Mouse (Mus musculus): ENCODE results near the gene Zfp800. TPM values are rescaled to one million over a fixed set of nuclear protein-coding genes. Genes with fewer than 3 reads are reported as not detected.
A peak's percentile ranks its signal among the peaks of the same experiment; 100 is the strongest.

The Zfp800 gene
- polyA plus RNA-seq, 2 experiments, result 7.1 to 19.5 TPM

DNA sequence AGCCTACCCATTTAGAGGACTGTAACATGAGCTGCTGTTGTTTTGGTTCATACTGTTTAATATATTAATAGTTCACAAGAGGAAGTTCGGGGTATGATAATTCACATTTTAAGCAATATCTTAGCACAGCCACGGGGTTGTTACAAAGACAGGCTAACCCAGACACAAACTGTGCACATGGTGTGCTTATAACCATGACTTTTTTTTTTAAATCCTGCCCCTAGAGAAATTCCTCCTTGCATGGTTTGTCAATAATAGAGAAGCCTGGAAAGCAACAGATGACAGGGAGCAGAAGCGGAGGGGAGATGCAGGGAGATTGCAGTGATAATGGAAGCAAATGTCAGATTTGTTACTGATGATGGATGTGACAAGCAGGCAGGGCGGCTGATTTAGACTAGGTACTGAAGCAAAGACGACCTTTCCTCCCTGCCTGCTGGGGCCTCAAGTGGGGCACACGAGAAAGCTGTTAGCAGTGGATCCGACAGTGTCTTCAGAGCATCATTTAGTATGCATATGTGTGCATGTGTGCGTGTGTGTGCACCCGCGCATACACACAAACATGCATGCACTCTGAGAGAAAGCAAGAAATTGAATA is 68.7 kb downstream of the Zfp800 start:
- no peaks in the 10 kb centered on the region for H3K36me3 ChIP-seq (ENCODE audit: control insufficient read depth, insufficient read depth, low read length)
- H3K9ac ChIP-seq (ENCODE audit: low read depth, low read length, severe bottlenecking), result no peak overlapping the region
- H3K9me3 ChIP-seq (ENCODE audit: control insufficient read depth, low read length), result no peaks in the 10 kb centered on the region
- H3K27ac ChIP-seq (replicated peaks; ENCODE audit: low read depth, low read length), result no peak overlapping the region
- ATAC-seq (ENCODE audit: low FRiP score, low read depth) (no peak), DNase-seq (ENCODE audit: low spot score) (peak; percentile 1)
- H3K4me3 ChIP-seq (replicated peaks; ENCODE audit: low read length), result no peak overlapping the region
- 70% methylated on average over 10 of the region's 10 CpGs for WGBS
- TF ChIP-seq POLR2A (IDR thresholded peaks at IDR 0.05; ENCODE audit: borderline replicate concordance, extremely low read depth, insufficient read depth, insufficient read length), result no peak
- H3K4me2 ChIP-seq (replicated peaks; ENCODE audit: low read depth, low read length, severe bottlenecking), result no peak overlapping the region
- no peaks in the 10 kb centered on the region for H3K4me1 ChIP-seq (ENCODE audit: control insufficient read depth, insufficient read depth, low read length)
- no peaks in the 10 kb centered on the region for H3K27me3 ChIP-seq (ENCODE audit: control insufficient read depth, insufficient read depth, low read length)

DNA sequence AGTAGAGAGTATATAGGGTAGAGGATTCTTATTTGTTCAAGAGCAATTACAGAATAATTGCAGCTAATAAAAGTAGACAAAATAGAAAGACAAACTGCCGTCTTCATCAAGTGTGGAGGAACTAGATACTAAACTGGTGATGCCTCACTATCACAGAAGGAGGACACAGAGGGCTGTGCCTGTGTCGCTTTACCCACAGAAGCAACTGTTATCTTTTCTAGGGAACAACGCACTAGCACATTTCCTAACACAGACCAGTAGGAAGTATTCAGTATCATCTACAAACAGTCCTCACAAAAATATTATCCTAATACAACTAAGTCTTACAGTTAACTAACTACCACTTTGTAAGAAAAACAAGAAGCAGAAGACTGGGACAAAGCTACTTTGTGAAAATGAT is 71.1 kb downstream of the Zfp800 start:
- no peaks in the 10 kb centered on the region for H3K9me3 ChIP-seq (ENCODE audit: control insufficient read depth, low read length)
- H3K36me3 ChIP-seq (ENCODE audit: control insufficient read depth, insufficient read depth, low read length), result no peaks in the 10 kb centered on the region
- H3K27me3 ChIP-seq (ENCODE audit: control insufficient read depth, insufficient read depth, low read length), result no peaks in the 10 kb centered on the region
- no peak overlapping the region for H3K4me3 ChIP-seq (replicated peaks; ENCODE audit: low read length)
- no peaks in the 10 kb centered on the region for H3K4me1 ChIP-seq (ENCODE audit: control insufficient read depth, insufficient read depth, low read length)
- H3K27ac ChIP-seq (replicated peaks; ENCODE audit: low read depth, low read length), result no peak overlapping the region
- no peak overlapping the region for H3K4me2 ChIP-seq (replicated peaks; ENCODE audit: low read depth, low read length, severe bottlenecking)
- TF ChIP-seq POLR2A (IDR thresholded peaks at IDR 0.05; ENCODE audit: borderline replicate concordance, extremely low read depth, insufficient read depth, insufficient read length), result no peak
- 78% methylated on average over 3 of the region's 3 CpGs for WGBS
- ATAC-seq (ENCODE audit: low FRiP score, low read depth) (no peak), DNase-seq (ENCODE audit: low spot score) (no peak)
- no peak overlapping the region for H3K9ac ChIP-seq (ENCODE audit: low read depth, low read length, severe bottlenecking)

GRCm38 (mm10) chr6:28322399-28322798 is 75.4 kb downstream of the Zfp800 start:
- H3K36me3 ChIP-seq (ENCODE audit: control insufficient read depth, insufficient read depth, low read length), result no peaks in the 10 kb centered on the region
- ATAC-seq (ENCODE audit: low FRiP score, low read depth) (no peak), DNase-seq (ENCODE audit: low spot score) (peak; percentile 1)
- WGBS, result 88% methylated on average over 7 of the region's 7 CpGs
- no peaks in the 10 kb centered on the region for H3K9me3 ChIP-seq (ENCODE audit: control insufficient read depth, low read length)
- TF ChIP-seq POLR2A (IDR thresholded peaks at IDR 0.05; ENCODE audit: borderline replicate concordance, extremely low read depth, insufficient read depth, insufficient read length), result no peak
- H3K4me3 ChIP-seq (replicated peaks; ENCODE audit: low read length), result no peak overlapping the region
- H3K4me1 ChIP-seq (ENCODE audit: control insufficient read depth, insufficient read depth, low read length), result no peaks in the 10 kb centered on the region
- no peak overlapping the region for H3K27ac ChIP-seq (replicated peaks; ENCODE audit: low read depth, low read length)
- no peaks in the 10 kb centered on the region for H3K27me3 ChIP-seq (ENCODE audit: control insufficient read depth, insufficient read depth, low read length)
- H3K9ac ChIP-seq (ENCODE audit: low read depth, low read length, severe bottlenecking), result no peak overlapping the region
- H3K4me2 ChIP-seq (replicated peaks; ENCODE audit: low read depth, low read length, severe bottlenecking), result no peak overlapping the region

- H3K4me1 ChIP-seq (ENCODE audit: control insufficient read depth, insufficient read depth, low read length), result no peaks in the 10 kb centered on the region
- no peak overlapping the region for H3K9ac ChIP-seq (ENCODE audit: low read depth, low read length, severe bottlenecking)
- H3K9me3 ChIP-seq (ENCODE audit: control insufficient read depth, low read length), result no peaks in the 10 kb centered on the region
- H3K4me2 ChIP-seq (replicated peaks; ENCODE audit: low read depth, low read length, severe bottlenecking), result no peak overlapping the region
- no peaks in the 10 kb centered on the region for H3K27me3 ChIP-seq (ENCODE audit: control insufficient read depth, insufficient read depth, low read length)
- ATAC-seq (ENCODE audit: low FRiP score, low read depth), result no peak
- WGBS, result 62% methylated on average over 13 of the region's 13 CpGs
- no peak overlapping the region for H3K27ac ChIP-seq (replicated peaks; ENCODE audit: low read depth, low read length)
- H3K4me3 ChIP-seq (replicated peaks; ENCODE audit: low read length), result no peak overlapping the region
- H3K36me3 ChIP-seq (ENCODE audit: control insufficient read depth, insufficient read depth, low read length), result no peaks in the 10 kb centered on the region
- no peak for TF ChIP-seq POLR2A (IDR thresholded peaks at IDR 0.05; ENCODE audit: borderline replicate concordance, extremely low read depth, insufficient read depth, insufficient read length)
- DNase-seq (ENCODE audit: low spot score), result peak; percentile 2
Observed at GRCm38 (mm10) chr6:28319648-28320270, 78.0 kb downstream of the Zfp800 start.

GRCm38 (mm10) chr6:28318820-28319573 is 78.8 kb downstream of the Zfp800 start:
- Histone ChIP-seq H3K9me3 (ENCODE audit: control insufficient read depth, low read length) (no peaks in the 10 kb centered on the region), H3K4me1 (ENCODE audit: control insufficient read depth, insufficient read depth, low read length) (no peaks in the 10 kb centered on the region), H3K4me3 (replicated peaks; ENCODE audit: low read length) (no peak overlapping the region), H3K4me2 (replicated peaks; ENCODE audit: low read depth, low read length, severe bottlenecking) (no peak overlapping the region), H3K27me3 (ENCODE audit: control insufficient read depth, insufficient read depth, low read length) (no peaks in the 10 kb centered on the region), H3K9ac (ENCODE audit: low read depth, low read length, severe bottlenecking) (no peak overlapping the region), H3K36me3 (ENCODE audit: control insufficient read depth, insufficient read depth, low read length) (no peaks in the 10 kb centered on the region), H3K27ac (replicated peaks; ENCODE audit: low read depth, low read length) (no peak overlapping the region)
- WGBS, result 60% methylated on average over 13 of the region's 13 CpGs
- peak; percentile 2 for DNase-seq (ENCODE audit: low spot score)
- no peak for ATAC-seq (ENCODE audit: low FRiP score, low read depth)
- no peak for TF ChIP-seq POLR2A (IDR thresholded peaks at IDR 0.05; ENCODE audit: borderline replicate concordance, extremely low read depth, insufficient read depth, insufficient read length)

All from limb, embryonic 14.5 days (tissue).